Mouse (Mus musculus) cerebellum, postnatal 25 days (tissue): Measurements from ENCODE around the gene Atf3.
"Not testable (repeated sequence)": the region's sequence is repeated elsewhere in the genome, so short reads cannot be mapped to it uniquely, and the experiment has no call there.

Source experiments
- DNase-seq, 2 experiments: peaks; one replicate each; pipeline ENCODE4 v3.0.0; 2021; ENCODE audit warnings: mixed read lengths in 2 of 2

Gene Atf3

DNA sequence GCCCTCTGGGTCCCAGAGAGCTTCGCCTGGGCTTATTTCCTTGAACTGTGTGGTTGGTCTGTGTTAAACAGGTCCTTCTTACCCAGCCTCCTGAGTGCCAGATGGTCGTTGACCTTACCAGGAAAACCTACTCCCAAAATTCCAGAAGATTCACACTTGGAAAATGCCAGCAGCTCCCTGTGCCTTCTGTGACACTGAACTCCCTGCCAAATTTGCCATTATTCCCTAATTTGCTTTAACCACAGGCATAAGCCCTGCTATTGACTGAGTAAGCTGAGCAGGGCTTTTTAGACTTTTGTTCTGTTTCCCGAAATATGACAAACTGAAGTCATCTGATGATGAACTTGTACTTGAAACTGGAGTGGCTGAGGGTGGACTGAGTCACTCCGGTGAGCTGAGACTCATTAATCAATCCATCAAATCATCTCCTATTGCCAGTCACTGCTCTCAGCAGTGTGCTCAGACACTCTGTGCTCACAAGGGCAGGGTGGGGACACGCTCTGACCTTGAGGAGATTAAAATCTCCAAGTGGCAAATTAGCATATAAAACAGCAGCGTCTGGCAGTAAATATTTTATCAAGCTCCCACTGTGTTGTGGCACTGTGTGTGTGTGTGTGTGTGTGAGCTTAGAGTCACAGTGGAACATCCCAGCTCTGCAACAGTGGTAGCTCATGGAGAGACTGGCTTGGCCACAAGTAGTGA is 28.0 kb downstream of the Atf3 start:
- DNase-seq, result peak; percentile 26 to 44

DNA sequence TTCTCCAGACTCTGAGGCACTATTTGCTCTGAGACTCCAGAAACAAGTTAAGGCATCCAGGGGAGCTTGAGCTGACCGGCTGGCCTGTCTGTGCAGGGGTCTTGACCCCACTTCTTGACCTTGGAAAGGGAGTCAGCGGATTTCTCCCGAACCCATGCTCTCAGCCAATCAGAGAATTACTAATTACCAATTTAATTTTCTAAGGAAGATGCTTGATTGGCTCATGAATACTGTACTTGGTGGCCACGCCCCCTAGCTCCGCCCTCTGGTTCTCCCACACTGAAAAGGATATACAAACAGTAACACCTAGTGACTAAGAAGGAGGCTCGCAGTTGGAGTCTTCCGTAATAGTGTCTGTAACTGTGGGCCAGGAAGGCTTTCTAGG is 31.5 kb downstream of the Atf3 start:
- peak in 1 of 2 experiments; percentile 13 for DNase-seq

DNA sequence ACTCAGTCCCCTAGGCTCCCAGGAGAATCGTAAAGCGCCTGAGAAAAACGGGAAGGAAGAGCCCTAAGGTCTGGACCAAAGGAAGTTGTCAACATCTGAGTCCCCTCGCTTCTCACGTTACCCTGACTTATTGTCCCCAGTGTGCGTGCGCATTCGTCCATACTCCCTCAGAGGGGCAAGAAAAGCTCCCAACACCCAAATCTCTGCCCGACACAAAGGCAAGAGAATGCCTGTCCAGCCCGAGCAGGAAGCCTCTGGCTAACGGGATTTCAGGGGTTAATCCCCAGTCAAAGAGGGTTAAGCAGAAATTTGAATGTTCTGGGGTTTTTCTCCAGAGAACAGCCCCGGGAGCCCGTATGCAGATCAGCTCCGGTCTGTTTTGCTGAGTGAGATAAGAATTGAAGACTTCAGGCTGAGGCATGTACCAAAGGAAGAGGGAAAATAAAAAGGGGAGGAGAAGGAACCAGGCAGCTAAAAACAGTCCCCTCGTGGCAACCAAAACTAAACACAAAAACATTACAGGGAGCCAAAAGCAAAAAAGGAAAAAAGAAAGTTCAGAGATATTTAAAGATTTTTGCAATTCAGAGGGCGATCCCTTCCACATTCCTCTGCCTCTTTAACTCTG is 32.0 kb downstream of the Atf3 start:
- peak in 1 of 2 experiments; percentile 10 for DNase-seq

DNA sequence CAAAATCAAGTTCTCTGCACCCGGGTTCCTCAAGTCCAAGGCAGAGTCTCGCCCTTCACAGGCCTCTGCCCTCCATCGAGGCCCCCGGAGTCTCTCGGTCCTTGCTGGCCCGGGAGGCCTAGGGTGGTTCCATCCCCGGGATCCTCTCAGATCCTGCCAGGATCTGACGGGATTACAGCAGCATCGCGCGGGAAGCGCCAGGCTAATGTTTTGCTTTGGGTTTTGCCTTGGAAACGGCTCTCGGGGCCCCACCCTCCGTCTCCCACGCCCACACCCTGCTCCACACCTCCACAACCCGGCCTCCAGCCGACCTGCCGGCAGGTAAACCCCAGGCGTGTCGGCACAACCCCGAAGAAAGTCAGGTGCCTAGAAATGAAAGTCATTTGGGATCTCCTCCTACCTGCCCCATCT is 33.0 kb downstream of the Atf3 start:
- peak; percentile 35 to 43 for DNase-seq

DNA sequence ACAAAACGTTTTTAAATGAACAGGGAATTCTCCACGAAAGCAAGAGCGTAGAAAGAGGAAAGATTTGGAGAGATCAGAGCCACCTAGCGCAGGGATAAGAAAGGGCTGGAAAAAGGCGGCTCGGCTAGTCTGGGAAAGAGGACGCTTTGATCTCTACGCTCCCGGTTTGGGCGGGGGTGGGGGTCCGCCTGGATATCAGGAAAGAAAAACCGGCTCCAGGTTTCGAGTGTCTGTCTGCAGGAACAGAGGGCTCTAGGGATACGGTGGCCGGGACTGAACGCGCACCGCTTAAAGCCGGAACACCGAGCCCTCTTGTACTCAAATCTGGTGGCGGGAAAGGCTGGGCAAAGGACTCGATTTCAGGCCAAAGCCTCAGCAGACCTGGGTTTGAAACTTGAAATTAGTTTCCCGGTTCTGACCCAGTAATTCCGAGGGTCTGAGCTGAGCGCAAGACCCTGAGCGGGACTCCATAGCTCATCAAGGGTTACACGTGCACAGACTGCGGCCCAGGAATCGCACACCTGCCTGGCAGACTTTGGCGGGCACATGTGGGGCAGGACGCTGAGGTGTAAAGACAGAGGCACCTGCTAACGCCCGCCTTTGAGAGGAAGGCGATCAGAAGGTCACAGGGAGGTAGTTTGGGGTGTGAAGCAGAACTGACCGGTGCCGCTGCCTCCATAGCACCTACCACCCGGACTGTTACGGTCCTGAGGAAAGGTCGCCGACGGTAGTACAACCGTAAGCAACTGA is 33.6 kb downstream of the Atf3 start:
- peak; percentile 40 to 51 for DNase-seq

DNA sequence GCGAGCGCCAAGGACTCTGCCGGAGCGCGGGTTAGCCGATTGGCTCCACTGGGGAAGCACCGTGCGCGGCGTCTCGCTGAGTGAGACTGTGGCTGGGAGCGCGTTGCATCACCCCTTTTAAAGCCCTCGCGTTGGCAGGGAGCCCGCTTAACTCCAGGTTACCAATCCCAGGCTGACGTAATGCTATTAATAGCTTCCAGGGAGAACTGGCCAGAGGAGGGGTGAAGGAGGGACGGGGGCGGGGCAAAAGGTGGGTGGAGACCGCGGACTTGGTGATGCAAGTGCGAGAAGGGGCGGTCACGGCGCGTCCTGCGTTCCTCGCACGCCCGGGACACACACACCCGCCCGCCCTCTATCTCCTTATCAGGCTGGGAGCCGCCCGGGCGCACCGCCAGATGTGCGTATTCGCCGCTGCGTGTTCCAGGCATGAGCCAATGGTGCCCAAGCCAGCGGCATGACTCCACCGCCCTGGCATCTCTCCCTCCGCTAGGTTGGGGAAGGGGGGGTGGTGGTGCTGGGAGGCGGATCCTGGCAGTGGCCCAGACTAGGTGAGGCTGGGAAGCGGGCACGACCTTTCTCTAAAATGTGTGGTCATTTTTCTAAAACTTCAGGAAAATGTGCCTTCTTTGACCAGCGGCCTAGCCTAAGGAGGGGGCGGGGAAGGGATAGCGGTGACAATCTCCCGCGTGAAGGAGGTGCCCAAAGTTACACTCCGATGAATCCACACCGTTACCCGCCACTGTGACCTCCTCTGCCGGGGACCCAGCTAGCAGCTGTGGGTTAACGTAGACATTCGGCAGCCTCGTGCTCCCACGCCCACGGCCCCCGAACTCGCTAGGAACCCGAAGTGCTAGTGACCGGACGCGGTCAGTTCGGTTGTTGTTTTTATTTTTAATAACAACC is 34.4 kb downstream of the Atf3 start:
- DNase-seq, result peak; percentile 90

DNA sequence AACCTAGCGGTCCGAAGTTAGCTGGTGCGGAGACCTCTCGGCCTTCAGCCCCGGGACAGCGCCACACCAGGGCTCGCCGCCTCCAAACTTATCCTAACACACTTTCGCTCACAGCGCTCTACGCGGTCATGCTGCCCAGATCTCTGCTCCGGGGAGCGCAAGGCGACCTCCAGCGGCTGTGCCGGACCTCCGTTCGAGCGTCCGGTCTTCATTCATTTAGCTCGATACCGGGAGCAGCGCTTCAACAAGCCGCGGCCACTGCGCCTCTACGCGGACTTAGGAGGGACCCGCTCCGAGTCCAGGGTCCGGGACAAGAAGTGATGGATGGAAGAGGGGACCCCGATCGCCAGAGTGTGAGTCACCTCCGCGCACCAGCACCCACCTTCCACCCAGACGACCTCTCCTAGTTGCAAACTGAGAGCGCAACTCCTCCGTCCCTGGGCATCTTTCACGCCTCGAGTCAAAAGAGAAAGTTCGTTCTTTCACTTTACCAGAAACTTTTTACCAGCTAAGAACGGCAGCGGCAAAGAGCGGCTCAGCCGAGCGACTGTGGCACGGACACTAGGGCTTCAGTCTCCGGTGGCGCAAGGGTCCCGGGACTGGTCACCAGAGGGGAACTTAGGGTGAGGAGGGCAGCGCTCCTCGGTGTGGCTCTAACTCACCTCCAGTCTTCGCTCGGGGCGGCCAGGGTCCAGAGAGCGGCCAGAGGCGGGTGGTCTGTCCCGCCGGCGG is 35.2 kb downstream of the Atf3 start:
- peak; percentile 65 to 71 for DNase-seq

DNA sequence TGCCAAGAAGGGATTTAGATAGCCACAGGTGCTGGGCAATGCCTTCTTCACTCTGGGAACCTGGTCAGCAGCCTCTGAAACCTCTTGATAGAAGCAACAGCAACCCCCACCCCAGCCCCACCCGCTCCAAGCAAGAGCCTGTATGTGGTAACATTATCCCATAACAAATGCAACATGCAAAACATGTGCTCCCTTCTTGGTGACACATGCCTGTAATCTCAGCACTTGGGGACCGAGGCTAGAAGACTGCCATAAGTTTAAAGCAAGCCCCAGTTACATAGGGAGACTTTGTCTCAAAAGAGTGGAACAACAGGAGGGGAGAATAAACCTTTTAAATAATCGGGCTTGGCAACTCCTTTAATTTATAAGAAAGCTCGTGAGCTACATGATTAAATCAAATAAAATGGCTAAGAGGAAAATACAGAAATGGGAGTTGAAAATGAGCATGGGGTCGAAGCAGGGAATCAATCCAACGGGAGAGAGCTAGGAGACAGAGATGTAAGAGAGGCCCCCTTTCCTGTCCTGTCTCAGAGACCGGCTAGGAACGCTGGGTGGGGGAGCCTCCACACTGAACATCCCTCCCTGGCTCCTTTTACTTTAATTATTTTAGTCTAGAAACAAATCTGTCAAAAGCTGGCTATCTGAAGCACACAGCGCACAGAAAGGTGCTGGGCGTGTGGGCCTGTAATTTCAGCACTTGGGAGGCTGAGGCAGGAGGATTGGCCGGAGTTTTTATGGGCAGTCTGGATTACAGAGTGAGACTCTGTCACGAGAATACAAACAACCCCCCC is 36.2 kb downstream of the Atf3 start:
- no peak for DNase-seq

DNA sequence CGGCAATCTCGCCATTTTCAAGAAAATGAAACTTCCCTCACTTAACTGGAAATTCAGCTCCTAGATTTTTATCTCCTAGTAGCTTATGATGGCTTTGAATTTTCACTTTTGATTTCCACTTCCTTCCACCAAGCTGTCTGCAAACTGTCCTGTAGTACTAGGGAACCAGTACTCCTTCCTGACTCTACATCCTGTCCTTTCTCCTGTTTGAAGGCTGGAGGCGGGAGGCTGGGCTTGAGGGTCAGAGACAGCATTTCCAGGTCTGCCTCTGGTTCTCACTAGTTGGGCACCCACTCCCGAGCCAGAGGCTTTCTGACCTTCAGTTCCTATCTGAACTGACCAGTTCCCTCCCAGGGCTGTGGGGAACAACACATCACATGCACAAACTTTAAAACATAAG is 37.4 kb downstream of the Atf3 start:
- no peak for DNase-seq

DNA sequence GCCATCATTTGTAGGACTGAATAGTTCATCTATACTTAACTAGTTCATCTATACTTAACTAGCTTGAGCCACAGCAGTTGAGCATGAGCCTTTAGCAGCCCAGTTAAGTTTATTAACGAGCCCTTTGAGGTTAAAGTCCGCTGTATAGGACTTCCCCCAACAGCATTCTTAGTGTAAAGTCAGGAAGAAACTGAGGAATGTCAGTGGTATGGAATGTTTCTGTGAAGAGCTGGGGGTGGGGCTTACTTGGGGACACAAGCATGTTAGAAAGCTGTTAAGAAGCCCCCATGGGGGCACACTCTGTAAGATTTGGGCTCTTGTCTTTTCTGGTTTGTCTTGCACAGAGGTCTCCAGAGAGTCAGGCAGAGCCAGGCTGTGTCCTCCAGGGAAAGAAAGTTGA is 38.0 kb downstream of the Atf3 start:
- no peak for DNase-seq

DNA sequence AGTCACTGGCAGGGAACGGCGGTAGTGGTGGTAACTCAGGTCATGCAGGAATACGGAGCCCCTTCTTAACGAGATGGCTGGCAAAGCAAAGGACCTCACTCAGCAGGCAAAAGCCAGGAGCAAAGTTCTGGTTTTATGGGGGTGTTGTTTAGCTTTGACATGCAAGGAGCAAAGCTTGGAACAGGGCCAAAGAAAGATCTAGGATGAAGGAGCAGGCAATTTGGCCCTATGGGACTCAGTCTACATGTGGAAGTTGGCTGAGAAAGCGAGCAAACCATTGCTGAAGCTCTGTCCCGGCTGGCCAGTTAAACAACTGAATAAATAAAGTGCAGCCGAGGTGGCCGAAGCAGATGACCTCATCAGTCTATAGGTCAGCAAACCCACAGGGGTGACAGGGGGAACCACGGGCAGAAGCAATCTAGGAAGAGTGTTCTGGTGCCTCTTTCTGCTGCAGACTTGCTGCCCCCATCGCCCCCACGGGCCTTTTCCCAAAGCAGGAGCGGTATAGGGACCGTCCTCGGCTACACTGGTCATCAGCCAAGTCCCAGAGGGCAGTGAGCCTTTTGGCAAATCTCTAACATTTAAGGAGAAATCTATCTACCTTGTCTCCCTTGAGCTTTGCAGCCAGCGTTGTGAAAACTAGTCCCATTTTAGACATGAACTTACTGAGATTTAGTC is 39.2 kb downstream of the Atf3 start:
- no peak for DNase-seq

DNA sequence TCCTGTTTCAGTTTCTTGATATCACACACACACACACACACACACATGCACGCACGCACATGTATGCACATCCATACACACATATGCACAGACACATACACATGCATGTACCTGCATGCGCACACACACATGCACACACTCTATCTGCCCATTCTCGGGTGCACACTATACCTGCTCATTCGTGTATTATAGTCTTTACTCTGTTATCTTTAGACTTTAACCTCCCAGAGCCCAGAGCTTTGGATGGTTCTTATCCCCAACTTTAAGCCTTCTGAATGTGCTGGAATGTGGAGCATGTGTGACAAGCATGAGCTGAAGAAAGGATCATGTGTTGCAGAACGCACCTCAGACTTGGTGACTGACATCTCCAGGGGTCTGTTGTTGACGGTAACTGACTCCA is 41.0 kb downstream of the Atf3 start:
- no peak for DNase-seq

DNA sequence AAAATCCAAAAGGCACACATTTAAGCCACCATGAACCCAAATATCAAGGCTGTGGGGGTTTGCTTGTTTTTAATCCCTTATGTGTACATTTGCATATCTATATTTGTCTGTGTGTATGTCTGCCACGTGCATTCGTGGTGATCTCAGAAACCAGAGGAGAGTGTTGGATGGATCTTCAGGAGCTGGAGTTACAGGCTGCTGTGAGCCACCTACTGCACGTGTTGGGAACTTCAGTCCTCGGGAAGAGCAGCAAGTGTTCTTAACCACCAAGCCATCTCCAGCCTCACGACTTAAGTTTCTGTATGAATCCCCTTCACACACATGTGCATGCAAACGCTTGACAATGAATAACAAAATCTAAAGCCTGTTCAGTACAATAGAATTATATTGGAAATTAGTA is 45.4 kb downstream of the Atf3 start:
- peak in 1 of 2 experiments; percentile 25 for DNase-seq

DNA sequence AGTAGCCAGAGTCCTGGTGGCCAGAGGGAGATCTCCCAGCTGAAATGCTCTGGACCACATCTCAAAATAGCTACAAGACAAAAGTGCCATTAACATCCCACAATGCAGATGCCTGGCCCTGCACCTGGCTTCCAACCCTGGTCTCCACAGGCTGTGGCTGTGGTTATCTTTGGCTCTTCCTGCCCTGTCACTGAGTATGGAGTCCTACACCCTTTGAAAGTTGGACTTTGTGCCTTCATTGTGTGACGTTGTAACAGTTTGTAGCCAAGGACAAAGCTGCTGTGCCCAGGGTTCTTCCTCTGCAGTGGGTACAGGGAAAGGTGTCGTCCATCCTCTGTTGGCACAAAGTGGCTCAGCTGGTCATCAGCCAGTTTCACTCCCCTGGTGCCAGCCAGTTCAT is 47.4 kb downstream of the Atf3 start:
- no peak for DNase-seq

DNA sequence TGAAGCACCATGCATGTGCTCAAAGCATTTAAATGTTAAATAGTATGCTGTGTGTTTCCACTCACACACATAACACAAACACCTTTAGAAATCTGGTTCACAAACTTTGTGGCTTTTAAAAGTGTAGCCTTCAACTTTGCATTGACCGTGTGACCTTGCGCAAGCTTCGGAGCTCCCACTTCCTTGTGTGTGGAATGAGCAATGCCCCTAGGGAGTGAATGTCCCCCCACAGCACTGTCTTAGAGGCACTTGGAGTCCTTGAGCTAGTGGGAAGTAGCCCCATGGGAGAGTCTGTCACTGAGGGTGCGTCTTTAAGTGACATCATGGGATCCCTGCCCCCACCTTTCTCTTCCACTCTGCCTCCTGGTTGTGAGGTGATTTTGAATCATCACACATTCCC is 51.6 kb downstream of the Atf3 start:
- no peak for DNase-seq

DNA sequence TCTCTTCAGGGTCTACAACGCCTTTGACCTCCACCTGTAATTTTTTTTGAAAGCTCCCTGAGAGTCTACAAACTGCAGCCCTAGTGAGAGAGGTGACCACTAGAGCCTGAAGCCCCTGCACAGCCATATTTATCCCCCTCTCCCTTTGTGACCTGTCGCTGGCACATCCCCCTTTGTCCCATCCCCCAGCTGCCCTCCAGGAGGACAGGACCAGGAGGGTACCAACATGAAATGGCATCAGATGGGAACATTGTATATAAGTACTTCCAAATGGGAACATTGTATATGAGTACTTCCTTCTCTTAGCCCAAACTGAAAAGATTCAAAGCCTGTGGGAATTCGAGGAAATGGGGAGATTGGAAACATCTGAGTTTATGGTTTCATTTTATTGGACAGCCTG is 53.1 kb downstream of the Atf3 start, which contains the start of gene Fam71a:
Gene Fam71a (minus strand): TSS at position 101 of the 400 bp plus-strand sequence.
- no peak for DNase-seq

DNA sequence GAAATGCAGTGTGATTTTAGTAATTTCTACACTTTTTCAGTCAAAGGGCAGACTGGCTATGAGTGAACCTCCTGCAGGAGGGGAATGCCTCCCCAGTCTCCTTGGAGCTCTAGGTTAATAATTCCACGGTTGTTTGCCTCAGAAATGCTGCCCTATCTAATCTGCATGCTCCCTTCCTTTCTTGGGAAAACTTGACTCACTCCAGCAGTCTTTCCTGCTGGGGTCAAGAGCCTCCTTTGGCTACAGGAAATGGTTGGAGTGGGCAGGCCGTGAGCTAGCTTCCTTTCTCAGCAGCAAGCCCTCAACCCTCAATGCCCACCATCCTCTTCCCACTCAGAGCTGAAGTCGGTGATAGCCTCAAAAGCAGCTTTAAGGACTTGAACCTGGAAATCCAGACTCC is 63.5 kb downstream of the Atf3 start:
- DNase-seq, result no peak

DNA sequence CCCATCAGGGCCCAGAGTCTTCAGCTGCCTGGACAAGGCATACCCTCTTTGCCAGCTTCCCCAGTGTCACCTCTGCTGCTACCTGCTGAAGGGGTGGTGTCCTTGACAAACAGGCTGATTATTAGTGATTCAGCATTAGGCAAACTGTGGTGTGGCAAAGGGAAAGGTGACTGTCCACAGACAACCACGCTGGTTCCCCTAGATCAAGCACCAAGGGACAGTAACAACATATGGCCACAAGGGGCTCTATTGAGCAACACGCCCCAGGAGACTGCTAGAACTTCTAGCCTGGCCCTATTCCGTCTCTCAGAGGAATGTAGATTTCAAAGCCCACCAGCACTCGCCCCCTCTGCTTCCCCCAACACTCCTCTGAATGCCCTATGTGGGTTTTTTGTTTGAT is 64.8 kb downstream of the Atf3 start:
- DNase-seq, result peak; percentile 50 to 64

DNA sequence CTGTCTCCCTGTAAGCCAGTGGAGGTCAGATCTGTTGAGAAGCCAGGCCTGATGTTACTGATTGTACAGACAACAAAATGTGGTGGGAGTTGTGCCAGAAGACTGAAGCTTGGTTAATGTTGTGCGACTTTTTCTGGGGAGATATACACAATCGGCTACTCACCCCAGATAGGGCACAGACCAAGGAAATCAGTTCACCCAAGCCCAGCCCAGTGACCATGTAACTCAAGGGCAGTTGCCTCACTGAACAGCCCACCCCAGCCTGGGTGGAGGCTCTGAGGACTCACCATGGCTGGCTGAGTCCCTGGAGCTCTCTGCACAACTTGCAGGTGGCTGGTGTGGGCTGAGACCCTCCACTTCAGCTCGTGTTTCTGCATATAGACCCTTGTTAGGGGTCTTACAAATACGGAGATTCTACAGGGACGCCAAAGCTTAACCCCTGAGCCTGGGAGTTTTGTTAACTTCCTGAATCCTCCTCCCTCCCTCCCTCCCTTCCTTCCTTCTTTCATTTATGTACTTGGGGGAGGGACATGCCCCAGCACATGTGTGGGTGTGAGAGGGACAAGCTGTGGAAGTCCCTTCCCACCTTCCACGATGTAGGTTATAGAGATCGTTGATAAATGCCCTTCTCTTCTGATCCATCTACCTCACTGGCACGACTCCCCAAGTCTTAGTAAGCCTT is 66.8 kb downstream of the Atf3 start:
- DNase-seq, result no peak

DNA sequence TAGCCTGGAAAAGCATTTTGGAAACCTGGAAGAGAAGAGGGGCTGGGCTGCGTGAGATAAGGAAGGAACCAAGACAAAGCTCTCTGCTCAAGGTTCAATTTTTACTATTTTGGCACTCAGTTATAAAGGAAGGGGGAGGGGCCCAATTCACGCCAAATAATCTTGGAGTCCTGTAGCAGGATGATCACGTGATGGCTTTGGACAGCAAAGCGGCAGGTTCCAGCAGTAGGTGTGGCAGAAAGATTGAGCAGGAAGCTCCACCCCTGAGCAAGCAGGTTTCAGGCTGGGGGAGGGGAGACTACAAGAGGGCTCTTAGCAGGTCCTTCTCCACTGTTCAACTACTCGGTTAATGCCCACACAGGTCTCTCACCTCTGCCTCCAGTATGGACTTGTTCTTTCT is 68.3 kb downstream of the Atf3 start:
- not testable (repeated sequence) for DNase-seq
